Mouse (Mus musculus) adipocyte (in vitro differentiated cells): ENCODE measurements around the gene Slc7a9.

Experiments
- DNase-seq: peaks from one replicate; pipeline ENCODE4 v3.0.0-alpha.2; 2016; ENCODE audit warnings: low spot score

Slc7a9 gene

GRCm38 (mm10) chr7:35447996-35448846 is at the start of gene Slc7a9:
Gene Slc7a9, plus strand, starts transcription at chr7:35448796.
- DNase-seq: no peak

DNA sequence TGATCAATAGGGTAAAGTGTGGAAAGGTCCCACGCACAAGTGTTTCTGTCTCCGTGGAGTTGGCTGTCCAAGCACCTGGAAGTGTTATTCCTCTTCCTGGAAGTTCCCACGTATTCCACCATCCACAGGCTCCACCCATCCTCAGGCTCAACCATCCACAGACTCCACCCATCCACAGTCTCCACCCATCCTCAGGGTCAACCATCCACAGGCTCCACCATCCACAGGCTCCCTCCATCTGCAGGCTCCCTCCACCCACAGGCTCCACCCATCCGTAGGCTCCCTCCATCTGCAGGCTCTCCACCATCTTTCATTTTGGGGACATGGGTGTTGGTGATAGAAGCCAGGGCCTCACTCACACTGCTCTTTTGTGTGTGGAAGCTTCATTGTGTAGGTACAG is 47.4 kb upstream of the Slc7a9 start:
- DNase-seq: no peak

- DNase-seq: no peak
These were observed 33.4 kb upstream of the Slc7a9 start for GRCm38 (mm10) chr7:35415226-35415625.

DNA sequence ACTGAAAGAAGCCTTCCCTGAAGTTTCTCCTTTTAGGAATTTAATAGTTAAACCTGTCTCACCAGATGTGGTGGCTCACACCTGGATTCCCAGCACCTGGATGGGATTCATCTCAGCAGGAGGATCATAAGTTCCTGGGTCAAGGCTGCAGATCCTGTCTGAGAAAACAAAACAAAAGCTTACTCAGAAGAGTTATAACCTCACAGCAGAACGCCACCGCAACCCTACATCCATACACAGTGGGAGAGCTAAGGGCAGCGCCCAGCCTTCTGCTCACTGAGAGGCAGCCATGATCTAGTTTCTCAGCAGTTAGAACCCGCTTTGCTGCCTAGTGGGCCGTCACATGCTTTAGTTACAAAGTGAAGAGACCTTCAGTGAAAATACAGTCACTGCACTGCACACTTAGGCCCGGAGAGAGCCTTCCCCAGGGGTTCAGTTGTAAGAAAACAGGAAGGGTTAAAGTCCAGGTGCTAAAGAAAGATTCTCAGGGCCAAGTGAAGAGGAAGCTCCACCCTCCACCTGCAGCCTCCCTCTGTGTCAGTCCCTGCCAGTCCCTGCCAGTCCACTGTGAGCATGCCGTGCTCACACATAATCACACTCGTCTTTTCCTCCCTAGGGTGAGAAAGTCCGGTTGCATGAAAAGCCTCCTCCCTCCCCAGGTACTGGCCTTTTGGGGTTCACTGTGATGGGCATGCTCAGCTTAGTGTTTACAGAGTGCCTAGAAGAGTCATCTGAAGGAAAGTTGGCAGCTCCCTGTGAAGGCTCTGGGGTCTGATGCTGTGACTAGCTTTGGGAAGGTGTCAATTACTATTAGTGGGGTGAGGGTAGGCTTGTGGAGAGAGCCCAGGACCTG is 32.6 kb upstream of the Slc7a9 start:
- no peak for DNase-seq

GRCm38 (mm10) chr7:35416654-35416948 is 32.0 kb upstream of the Slc7a9 start:
- DNase-seq: no peak

GRCm38 (mm10) chr7:35423071-35423470 is 25.5 kb upstream of the Slc7a9 start:
- no peak for DNase-seq

DNA sequence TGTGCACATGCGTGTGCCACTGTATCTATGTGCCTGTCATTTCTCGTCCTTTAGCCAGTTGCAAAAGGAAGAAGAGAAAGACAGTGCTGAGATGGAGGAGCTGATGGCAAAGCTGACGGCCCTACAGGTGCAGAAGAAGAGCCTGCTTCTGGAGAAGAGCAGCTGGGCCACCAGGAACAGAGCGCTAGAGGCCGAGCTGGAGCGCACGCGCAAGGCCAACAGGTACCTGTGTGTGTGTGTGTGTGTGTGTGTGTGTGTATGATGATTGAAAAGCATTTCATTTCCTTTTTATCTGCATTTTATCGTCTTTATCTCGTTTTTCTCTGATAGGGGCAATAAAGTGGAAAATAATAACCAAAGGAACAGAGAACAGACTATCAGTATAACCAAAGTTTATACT is 20.4 kb upstream of the Slc7a9 start:
- no peak for DNase-seq

DNA sequence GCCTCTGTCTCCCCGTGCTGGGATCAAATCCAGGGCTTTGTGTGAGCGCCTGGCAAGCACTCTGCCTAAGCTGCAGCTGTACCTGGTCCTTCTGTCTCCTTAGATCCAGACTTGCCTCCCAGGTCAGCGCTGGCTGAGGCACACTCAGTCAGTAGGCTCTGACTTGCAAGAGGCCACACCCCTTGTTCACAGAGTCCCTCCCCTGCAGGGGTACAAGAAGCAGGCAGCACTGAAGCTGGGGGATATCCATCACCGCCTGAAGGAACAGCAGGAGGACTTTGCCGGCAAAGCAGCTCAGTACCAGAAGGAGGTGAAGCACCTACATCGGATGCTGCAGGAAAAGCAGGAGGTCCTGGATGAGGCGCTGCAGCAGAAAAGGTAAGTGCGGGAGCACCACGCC is 13.3 kb upstream of the Slc7a9 start:
- DNase-seq: no peak

DNA sequence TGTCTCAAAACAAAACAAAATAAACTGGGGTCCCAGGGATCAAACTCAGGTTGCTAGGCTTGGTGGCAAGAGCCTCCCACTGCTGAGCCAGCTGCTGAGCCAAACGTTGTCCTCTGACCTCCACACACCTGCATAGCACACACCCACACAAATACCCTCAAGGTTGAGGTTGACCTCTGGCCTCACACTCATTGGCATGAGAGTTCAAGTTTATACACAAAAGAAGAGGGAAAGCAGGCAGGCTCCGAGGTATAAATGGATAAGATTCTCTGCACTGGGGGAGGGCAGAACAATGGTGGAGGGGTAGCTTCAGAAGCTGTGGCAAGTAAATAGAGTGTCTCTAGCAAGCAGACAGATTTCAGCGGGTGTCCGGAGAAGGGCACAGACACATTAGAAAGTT is 1.1 kb upstream of the Slc7a9 start:
- no peak for DNase-seq

DNA sequence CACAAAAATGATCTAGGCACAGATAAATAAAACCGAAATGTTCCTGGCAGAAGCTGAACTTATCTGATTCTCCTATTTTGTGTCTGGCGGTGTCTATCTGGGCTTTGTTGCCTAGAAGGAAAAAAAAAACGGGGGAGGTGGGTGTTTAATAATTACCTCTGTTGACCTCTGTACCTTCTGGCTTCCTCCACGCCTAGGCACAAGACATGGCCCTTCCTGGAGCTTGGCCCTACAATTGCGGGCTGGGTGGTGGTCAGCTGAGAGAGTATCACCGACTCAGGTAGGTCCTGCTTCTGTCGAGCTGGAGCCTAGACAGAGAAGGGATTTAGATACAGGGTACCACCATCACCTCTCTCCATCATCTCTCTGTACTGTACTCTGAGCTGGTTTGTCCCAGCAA is 271 bp downstream of the Slc7a9 start:
- no peak for DNase-seq

DNA sequence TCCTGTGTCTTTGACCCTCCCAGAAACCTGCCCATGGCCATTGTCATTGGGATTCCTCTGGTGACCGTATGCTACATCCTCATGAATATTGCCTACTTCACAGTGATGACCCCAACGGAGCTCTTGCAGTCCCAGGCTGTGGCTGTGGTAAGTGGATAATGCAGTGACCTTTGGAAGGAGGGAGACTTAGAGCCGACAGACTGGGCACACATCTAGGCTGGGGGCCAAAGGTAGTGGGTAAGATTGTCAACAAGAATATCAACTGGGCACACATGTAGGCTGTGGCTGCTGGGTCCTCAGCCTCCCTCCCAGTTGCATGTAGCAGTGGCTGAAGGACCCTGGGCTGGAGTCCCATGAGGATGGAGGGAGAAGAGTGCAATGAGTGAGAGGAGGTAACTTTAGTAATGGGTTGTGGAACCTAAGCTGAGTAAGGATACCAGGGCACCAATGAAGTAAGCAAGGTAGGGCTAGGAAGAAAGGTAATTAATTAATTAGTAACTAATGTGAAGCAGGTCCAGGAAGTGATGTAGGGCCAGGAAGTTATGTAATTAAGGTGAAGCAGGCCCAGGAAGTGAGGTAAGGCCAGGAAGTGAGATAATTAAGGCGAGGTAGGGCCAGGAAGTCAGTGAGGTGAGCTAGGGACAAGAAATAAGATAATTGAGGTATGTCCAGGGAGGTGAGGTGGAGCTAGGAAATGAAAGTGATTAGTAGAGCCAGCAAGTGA is 7.7 kb downstream of the Slc7a9 start:
- DNase-seq: no peak

GRCm38 (mm10) chr7:35460971-35461370 is 12.4 kb downstream of the Slc7a9 start:
- no peak for DNase-seq

GRCm38 (mm10) chr7:35465027-35465426 is 16.4 kb downstream of the Slc7a9 start:
- no peak for DNase-seq

DNA sequence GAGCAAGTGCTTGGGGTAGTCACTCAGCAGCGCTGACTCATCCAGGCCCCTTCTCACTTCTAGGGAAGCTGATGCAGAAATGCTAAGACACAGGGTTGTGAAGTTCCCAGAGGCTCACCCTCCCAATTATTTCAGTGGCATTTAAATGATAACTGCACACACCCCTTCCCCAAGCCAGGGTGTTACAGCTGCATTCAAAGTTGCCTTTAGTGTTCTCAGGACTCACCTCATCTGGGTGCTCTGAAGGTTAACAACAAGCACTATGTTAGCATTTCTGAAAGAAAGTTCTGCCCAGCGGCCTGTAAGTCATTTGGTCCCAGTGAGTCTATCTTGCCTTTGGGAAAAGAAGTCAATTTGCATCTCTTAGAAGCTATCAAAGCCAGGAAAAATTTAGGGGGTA is 19.3 kb downstream of the Slc7a9 start:
- DNase-seq: no peak

DNA sequence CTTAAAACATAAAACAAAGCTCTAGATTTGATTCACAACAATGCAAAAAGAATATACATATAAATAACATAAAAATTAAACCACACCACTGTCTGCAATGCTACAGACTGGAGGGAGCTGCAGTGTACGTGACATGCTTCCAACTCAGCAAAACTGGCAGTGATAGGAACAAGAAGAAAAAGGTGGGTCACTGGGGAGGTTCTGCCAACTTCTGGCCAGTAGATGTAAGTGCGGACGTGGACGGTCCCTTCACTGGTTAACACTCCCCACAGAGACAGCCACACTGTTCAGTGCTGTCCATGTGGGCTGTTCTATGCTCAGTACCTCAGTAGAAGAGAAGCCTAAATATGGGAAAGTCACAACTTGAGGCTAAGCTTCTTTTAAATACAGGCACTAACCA is 22.2 kb downstream of the Slc7a9 start:
- DNase-seq: no peak

GRCm38 (mm10) chr7:35476457-35476856 is 27.9 kb downstream of the Slc7a9 start:
- DNase-seq: no peak

DNA sequence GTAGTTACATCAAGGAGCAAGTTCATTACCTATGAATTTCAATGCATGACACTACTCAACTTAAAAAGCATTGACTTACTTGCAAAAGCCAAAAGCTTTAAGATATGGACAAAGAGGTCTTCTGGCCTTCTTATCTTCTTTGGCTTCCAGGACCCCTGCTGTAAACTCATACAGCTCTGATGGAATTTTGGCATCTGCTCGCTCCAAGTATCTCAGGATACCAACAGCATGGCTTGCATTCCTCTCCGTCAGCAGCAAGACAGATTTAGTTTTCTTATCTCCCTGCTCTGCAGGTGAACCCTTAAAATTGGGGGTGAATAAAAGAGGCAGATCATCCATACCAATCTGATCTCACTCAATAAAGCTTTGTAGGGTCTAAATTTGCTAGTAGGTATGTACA is 36.5 kb downstream of the Slc7a9 start:
- no peak for DNase-seq

DNA sequence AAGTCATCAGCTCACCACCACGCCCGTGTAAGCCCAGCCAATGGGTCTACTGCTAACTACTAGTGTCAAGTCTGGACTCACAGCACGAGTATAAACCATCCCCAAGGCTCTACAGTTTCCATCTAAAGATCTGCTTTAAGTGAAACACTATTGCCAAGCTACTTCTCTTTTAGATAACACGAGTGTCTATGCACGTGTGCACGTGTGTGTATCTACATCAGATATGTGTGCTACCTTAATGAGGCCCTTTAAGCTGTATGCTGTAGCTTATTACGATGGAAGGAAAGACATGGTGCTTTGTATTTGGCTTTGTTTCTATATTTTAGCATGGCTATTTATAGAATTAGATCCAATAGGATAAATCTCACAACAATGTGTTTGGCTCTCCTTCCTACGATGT is 38.0 kb downstream of the Slc7a9 start:
- DNase-seq: no peak

DNA sequence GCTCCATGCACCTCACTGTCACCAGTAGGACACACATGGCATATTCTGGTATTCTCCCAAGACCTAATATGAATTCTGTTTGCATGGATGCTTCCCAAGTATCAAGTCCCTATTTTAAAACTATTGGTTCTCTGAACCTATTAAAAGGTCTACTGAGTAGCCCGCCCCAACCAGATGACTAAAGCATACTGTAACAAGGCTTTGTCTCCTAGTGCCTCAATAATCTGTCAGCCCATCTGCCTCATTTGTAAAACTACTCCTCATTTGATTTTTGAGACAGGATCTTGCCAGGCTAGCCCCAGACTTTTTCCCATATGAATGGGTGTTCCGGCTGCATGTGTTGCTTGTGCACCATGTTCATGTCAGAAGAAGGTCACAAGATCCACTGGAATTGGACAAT is 41.6 kb downstream of the Slc7a9 start:
- DNase-seq: no peak

- no peak for DNase-seq
These were observed 42.4 kb downstream of the Slc7a9 start for GRCm38 (mm10) chr7:35491005-35491404.

GRCm38 (mm10) chr7:35497516-35497915 is 48.9 kb downstream of the Slc7a9 start:
- DNase-seq: peak; percentile 34

- no peak for DNase-seq
These were observed 53.4 kb downstream of the Slc7a9 start for GRCm38 (mm10) chr7:35501995-35502394.
